Mouse (Mus musculus) kidney, embryonic 16.5 days (tissue): ENCODE data around the gene Zbtb17. TPM values are rescaled to one million over a fixed set of nuclear protein-coding genes. Genes with fewer than 3 reads are reported as not detected.

Experiments used
- ATAC-seq: fragments of 200-750 bp; cut with Nextera tagmentation; 2 replicates; pipeline ENCODE4 v1.8.0; 2017; ENCODE audit warnings: moderate TSS enrichment; ENCODE audit not compliant: low FRiP score, low TSS enrichment
- H3K27ac ChIP-seq: fragments of 300-500 bp; sonication (generic); 2 replicates; pipeline ENCODE4 v1.5.1; 2014; ENCODE audit warnings: low read length
- H3K27me3 ChIP-seq: fragments of 300-500 bp; sonication (generic); 2 replicates; pipeline ENCODE4 v1.6.1; 2014; ENCODE audit warnings: low read length, control low read depth, mixed read lengths; ENCODE audit not compliant: insufficient read depth
- H3K36me3 ChIP-seq: fragments of 300-500 bp; sonication (generic); 2 replicates; pipeline ENCODE4 v1.6.1; 2014; ENCODE audit warnings: low read length, control low read depth, mixed read lengths; ENCODE audit not compliant: insufficient read depth
- H3K4me1 ChIP-seq: fragments of 300-500 bp; sonication (generic); 2 replicates; pipeline ENCODE4 v1.6.1; 2014; ENCODE audit warnings: low read length, control low read depth, mixed read lengths; ENCODE audit not compliant: insufficient read depth
- H3K4me2 ChIP-seq: fragments of 300-500 bp; sonication (generic); replicated peaks from 2 replicates; pipeline ENCODE4 v1.6.1; 2014; ENCODE audit warnings: low read depth, low read length
- H3K4me3 ChIP-seq: fragments of 300-500 bp; sonication (generic); 2 replicates; pipeline ENCODE4 v1.5.1; 2014; ENCODE audit warnings: mild to moderate bottlenecking, low read length
- H3K9ac ChIP-seq: fragments of 300-500 bp; sonication (generic); replicated peaks from 2 replicates; pipeline ENCODE4 v1.6.1; 2014; ENCODE audit warnings: low read length
- H3K9me3 ChIP-seq: fragments of 300-500 bp; sonication (generic); 2 replicates; pipeline ENCODE4 v1.6.1; 2016; ENCODE audit warnings: low read length, control low read depth
- WGBS: fragments of 180-500 bp; shearing (Covaris S2); extraction: QIAGEN DNeasy Blood & Tissue Kit; methylation state at CpG from one replicate; pipeline ENCODE4 v1.1.7; 2014; 5-methylcytosine and 5-hydroxymethylcytosine counted together
- polyA plus RNA-seq: library from polyadenylated mRNA; unstranded; fragments of >200 nt; fragmentation: Nextera tagmentation; extraction: Ambion mirVana; gene quantifications from 2 replicates; pipeline ENCODE4 v1.2.1, GENCODE M21; 2015

Gene Zbtb17
- polyA plus RNA-seq, 1 experiment from 2014 or later, result 43.1 TPM

GRCm38 (mm10) chr4:141411430-141411992 is 32.9 kb upstream of the Zbtb17 start:
- 17% methylated on average over 22 of the region's 22 CpGs for WGBS

DNA sequence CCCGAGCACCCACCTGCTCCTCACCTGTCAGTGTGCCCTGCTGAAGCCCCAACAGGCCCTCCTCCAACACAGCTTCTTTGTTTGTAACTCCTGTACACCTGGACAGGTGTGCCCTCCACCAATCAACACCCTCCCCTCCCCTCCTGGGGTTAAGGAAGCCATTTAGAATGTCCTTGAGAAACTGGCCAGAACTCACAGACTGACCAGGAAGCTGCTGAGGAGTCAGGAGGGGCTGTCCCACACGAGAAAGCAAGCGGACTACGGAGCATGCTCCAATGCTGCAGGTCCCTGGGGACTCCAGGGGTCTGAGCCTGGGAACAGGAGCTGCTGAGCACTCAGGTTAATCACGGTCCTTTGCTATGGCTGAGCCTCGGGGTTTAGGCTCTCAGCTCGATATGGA is 28.5 kb upstream of the Zbtb17 start, which contains the start of gene Clcnkb:
Gene Clcnkb (minus strand): TSS at position 91 of the 400 bp plus-strand sequence.
- no peaks in the 10 kb centered on the region for H3K27me3 ChIP-seq
- WGBS, result 70% methylated on average over 7 of the region's 7 CpGs
- H3K4me2 ChIP-seq, result 0 out of 2 replicates have a peak within 1 kb of the TSS, but pooled peaks have one; percentile 7
- peak within 1 kb of the TSS; percentile 40; the same call in 1 of the 2 replicates for H3K27ac ChIP-seq
- H3K4me3 ChIP-seq, result no peak within 1 kb of the TSS
- ATAC-seq, result no peak
- H3K9ac ChIP-seq, result peak within 1 kb of the TSS; percentile 8; the same call in 1 of the 2 replicates
- no peaks in the 10 kb centered on the region for H3K9me3 ChIP-seq
- H3K4me1 ChIP-seq, result peaks cover 17% of the 10 kb centered on the region; the same call in 1 of the 2 replicates
- H3K36me3 ChIP-seq, result no peaks in the 10 kb centered on the region

More at GRCm38 (mm10) chr4:141411430-141411992, 32.9 kb upstream of the Zbtb17 start:
- H3K36me3 ChIP-seq, result no peaks in the 10 kb centered on the region
- H3K27me3 ChIP-seq, result no peaks in the 10 kb centered on the region
- 0 out of 2 replicates have a peak overlapping the region, but pooled peaks have one; percentile 14 for H3K4me2 ChIP-seq
- no peak overlapping the region for H3K9ac ChIP-seq
- no peaks in the 10 kb centered on the region for H3K4me1 ChIP-seq
- H3K27ac ChIP-seq, result no peak overlapping the region
- H3K4me3 ChIP-seq, result no peak overlapping the region
- no peaks in the 10 kb centered on the region for H3K9me3 ChIP-seq
- no peak for ATAC-seq

DNA sequence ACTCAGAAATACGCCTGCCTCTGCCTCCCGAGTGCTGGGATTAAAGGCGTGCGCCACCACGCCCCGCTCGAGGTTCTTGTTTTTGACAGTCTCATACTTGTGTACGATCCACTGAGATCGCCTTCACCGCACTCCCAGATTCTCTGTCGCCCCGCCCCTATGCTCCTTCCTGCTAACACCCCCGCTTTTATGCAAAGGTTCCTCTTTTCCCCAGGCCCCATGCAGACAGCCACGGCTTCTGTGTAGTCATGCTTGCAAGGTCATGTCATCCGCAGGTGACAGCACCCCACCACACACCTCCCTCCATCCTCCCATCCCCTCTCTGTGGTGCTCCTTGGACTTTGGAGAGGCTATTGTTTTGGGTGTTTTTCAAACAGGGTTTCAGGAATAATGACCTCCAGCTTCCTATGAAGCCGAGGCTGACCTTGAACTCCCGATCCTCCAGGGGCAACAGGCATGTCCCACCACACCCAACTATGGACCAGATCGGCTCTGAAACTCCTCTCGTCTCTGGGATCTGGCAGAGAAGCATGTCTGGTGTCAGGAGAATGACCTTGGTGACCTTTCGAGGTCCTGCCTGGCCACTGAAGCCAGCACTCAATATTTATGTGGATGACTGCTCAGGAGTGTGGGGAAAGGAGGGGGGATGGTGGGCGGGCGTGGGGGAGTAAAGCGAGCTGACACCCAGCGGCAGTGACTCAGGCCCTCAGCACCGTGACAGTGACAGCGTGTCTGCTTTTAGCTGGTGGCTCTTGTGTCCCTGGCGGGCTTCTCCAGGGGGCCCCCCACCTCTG is 24.9 kb upstream of the Zbtb17 start:
- Histone ChIP-seq H3K9ac (no peak overlapping the region; the same call in 1 of the 2 replicates), H3K4me2 (no peak overlapping the region), H3K4me3 (no peak overlapping the region), H3K4me1 (peaks cover 27% of the 10 kb centered on the region), H3K27ac (peak overlapping the region; percentile 33; the same call in 1 of the 2 replicates), H3K36me3 (no peaks in the 10 kb centered on the region), H3K9me3 (no peaks in the 10 kb centered on the region), H3K27me3 (no peaks in the 10 kb centered on the region; the same call in 1 of the 2 replicates)
- 47% methylated on average over 27 of the region's 27 CpGs for WGBS
- peak; percentile 53 for ATAC-seq

DNA sequence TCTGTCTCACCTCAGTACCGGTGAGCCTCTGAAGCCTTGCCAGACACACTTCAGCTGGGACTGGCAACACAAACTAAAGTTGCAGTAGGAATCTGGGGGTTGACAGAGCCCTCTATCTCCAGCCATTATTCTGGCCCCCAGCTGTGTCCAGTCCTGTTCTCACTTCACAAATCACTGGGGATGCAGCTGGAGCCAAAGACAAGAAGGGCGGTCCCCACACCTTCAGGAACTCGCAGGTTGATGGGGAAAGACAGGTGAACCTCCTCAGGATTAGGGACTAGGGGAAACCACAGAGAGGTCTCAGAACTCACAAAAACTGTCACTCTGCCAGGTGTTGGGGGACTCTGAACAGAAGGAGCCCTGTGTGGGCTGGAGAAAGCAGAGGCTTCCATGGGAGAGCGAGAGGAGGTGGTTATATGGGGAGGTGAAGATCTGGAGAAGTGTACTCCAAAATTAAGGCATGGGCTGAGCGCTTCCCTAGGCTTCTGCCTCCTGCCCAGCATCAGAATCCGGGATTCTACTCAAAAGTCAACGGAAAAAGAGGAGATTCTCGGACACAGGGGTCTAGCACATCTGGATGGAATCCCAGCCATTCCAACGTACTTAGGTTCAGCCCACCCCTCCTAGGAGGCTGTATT is 24.1 kb upstream of the Zbtb17 start, which contains the start of gene Hspb7:
Gene Hspb7 (plus strand): TSS at position 588 of the 638 bp plus-strand sequence.
- Histone ChIP-seq H3K9me3 (no peaks in the 10 kb centered on the region), H3K4me3 (no peak within 1 kb of the TSS), H3K9ac (peak within 1 kb of the TSS; percentile 48), H3K36me3 (no peaks in the 10 kb centered on the region), H3K4me2 (no peak within 1 kb of the TSS), H3K4me1 (peaks cover 29% of the 10 kb centered on the region), H3K27me3 (no peaks in the 10 kb centered on the region; the same call in 1 of the 2 replicates), H3K27ac (peak within 1 kb of the TSS; percentile 33; the same call in 1 of the 2 replicates)
- no peak for ATAC-seq
- 48% methylated on average over 9 of the region's 9 CpGs for WGBS

DNA sequence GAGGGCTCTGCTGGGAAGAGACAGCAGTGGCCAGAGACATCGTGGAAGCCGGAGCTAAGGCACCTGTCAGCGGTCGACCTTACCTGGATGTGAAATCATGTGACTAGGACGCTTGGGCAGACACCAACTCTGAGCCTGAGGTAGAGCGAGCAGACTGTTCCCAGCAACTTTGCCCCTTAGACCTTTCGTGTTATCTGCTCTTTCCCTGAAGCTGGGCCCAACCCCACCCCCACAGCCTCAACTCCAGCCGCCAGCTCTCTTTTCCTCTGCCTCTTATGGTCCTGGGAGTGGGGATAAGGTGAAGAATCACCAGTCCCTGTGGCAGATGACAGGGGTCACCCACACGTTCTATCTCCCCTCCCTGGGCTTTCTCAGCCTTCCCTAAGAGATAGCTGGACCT is 23.6 kb upstream of the Zbtb17 start:
- Histone ChIP-seq H3K27me3 (no peaks in the 10 kb centered on the region; the same call in 1 of the 2 replicates), H3K4me2 (no peak overlapping the region), H3K9ac (peak overlapping the region; percentile 48; the same call in 1 of the 2 replicates), H3K4me3 (no peak overlapping the region), H3K27ac (no peak overlapping the region), H3K9me3 (no peaks in the 10 kb centered on the region), H3K36me3 (no peaks in the 10 kb centered on the region), H3K4me1 (peaks cover 35% of the 10 kb centered on the region)
- 58% methylated on average over 9 of the region's 9 CpGs for WGBS
- ATAC-seq, result no peak

GRCm38 (mm10) chr4:141421423-141421822 is 23.0 kb upstream of the Zbtb17 start:
- Histone ChIP-seq H3K36me3 (no peaks in the 10 kb centered on the region), H3K27ac (no peak overlapping the region), H3K9ac (peak overlapping the region; percentile 48), H3K27me3 (no peaks in the 10 kb centered on the region; the same call in 1 of the 2 replicates), H3K4me3 (no peak overlapping the region), H3K4me1 (peaks cover 39% of the 10 kb centered on the region), H3K4me2 (no peak overlapping the region), H3K9me3 (no peaks in the 10 kb centered on the region)
- ATAC-seq, result no peak
- 44% methylated on average over 14 of the region's 14 CpGs for WGBS

GRCm38 (mm10) chr4:141422841-141423240 is 21.6 kb upstream of the Zbtb17 start:
- WGBS, result 76% methylated on average over 5 of the region's 5 CpGs
- Histone ChIP-seq H3K4me2 (no peak overlapping the region), H3K9ac (no peak overlapping the region), H3K4me3 (no peak overlapping the region), H3K9me3 (no peaks in the 10 kb centered on the region), H3K4me1 (peaks cover 46% of the 10 kb centered on the region), H3K27ac (no peak overlapping the region), H3K27me3 (no peaks in the 10 kb centered on the region; the same call in 1 of the 2 replicates), H3K36me3 (no peaks in the 10 kb centered on the region)
- ATAC-seq, result no peak

GRCm38 (mm10) chr4:141423288-141423687 is 21.2 kb upstream of the Zbtb17 start:
- Histone ChIP-seq H3K27me3 (no peaks in the 10 kb centered on the region; the same call in 1 of the 2 replicates), H3K9me3 (no peaks in the 10 kb centered on the region), H3K9ac (no peak overlapping the region), H3K4me1 (peaks cover 46% of the 10 kb centered on the region), H3K36me3 (no peaks in the 10 kb centered on the region), H3K27ac (no peak overlapping the region), H3K4me2 (no peak overlapping the region), H3K4me3 (no peak overlapping the region)
- 80% methylated on average over 5 of the region's 5 CpGs for WGBS
- ATAC-seq, result no peak

DNA sequence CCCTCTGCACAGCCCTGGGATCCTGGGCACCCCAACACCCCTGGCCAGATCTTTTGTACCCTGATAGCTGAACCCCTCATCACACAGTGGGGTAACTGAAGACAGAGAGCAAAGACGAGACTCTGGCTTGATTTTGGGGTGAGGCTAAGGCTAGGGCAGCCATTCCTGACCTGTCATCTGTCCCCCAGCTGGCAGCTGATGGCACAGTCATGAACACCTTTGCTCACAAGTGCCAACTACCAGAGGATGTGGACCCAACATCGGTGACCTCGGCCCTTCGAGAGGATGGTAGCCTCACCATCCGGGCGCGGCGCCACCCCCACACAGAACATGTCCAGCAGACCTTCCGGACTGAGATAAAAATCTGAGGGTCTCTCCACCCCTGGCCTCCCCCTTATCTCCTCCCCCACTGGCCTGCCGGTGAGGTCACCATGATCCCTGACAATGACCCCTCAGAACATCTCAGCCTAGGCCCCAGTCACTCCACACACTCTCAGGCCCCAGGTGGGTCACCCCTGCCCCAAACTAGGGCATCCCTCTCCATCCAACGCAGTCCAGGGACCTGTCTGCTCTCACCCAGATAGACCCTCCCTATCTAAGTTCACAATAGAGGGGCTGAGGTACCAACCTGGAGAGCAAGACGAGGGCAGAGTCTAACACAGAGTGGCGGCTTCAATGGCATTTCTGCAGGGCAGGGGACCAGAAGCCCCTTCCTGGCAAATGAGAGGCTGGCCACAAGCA is 20.6 kb upstream of the Zbtb17 start:
- no peaks in the 10 kb centered on the region for H3K9me3 ChIP-seq
- 82% methylated on average over 13 of the region's 13 CpGs for WGBS
- H3K4me3 ChIP-seq, result no peak overlapping the region
- no peaks in the 10 kb centered on the region for H3K36me3 ChIP-seq
- H3K27me3 ChIP-seq, result no peaks in the 10 kb centered on the region; the same call in 1 of the 2 replicates
- no peak for ATAC-seq
- H3K4me2 ChIP-seq, result no peak overlapping the region
- no peak overlapping the region for H3K9ac ChIP-seq
- peaks cover 46% of the 10 kb centered on the region for H3K4me1 ChIP-seq
- H3K27ac ChIP-seq, result no peak overlapping the region
